Mouse (Mus musculus) liver, embryonic 11.5 days (tissue): ENCODE measurements around the gene Arl3. TPM values are rescaled to one million over a fixed set of nuclear protein-coding genes. Genes with fewer than 3 reads are reported as not detected.
"Not testable (repeated sequence)": the region's sequence is repeated elsewhere in the genome, so short reads cannot be mapped to it uniquely, and the experiment has no call there.

Experiments
- ATAC-seq: fragments of 200-750 bp; cut with Nextera tagmentation; replicated peaks from 2 replicates; pipeline ENCODE4 v1.8.0; 2017; ENCODE audit warnings: moderate number of reproducible peaks, mild to moderate bottlenecking, moderate TSS enrichment, moderate library complexity; ENCODE audit not compliant: low FRiP score
- DNase-seq: peaks from one replicate; pipeline ENCODE4 v3.0.0-alpha.2; 2017; ENCODE audit warnings: low spot score
- H3K27ac ChIP-seq: fragments of 300-500 bp; sonication (generic); 2 replicates; pipeline ENCODE4 v1.5.1; 2014; ENCODE audit warnings: mild to moderate bottlenecking, low read depth, low read length, control low read depth
- H3K27me3 ChIP-seq: fragments of 300-500 bp; sonication (generic); replicated peaks from 2 replicates; pipeline ENCODE4 v1.6.1; 2014; ENCODE audit warnings: low read length, mixed read lengths; ENCODE audit not compliant: control insufficient read depth, insufficient read depth
- H3K36me3 ChIP-seq: fragments of 300-500 bp; sonication (generic); 2 replicates; pipeline ENCODE4 v1.6.1; 2014; ENCODE audit warnings: mild to moderate bottlenecking, low read length, moderate library complexity, mixed read lengths; ENCODE audit not compliant: control insufficient read depth, insufficient read depth
- H3K4me1 ChIP-seq: fragments of 300-500 bp; sonication (generic); replicated peaks from 2 replicates; pipeline ENCODE4 v1.6.1; 2014; ENCODE audit warnings: low read length, mixed read lengths; ENCODE audit not compliant: control insufficient read depth, insufficient read depth
- H3K4me2 ChIP-seq: fragments of 300-500 bp; sonication (generic); 2 replicates; pipeline ENCODE4 v1.6.1; 2014; ENCODE audit warnings: mild to moderate bottlenecking, control low read depth, moderate library complexity
- H3K4me3 ChIP-seq: fragments of 300-500 bp; sonication (generic); 2 replicates; pipeline ENCODE4 v1.5.1; 2014; ENCODE audit warnings: low read depth, low read length, control low read depth
- H3K9ac ChIP-seq: fragments of 300-500 bp; sonication (generic); 2 replicates; pipeline ENCODE4 v1.6.1; 2014; ENCODE audit warnings: low read depth, low read length, control low read depth
- H3K9me3 ChIP-seq: fragments of 300-500 bp; sonication (generic); 2 replicates; pipeline ENCODE4 v1.6.1; 2016; ENCODE audit warnings: low read length, inconsistent platforms, mixed read lengths; ENCODE audit not compliant: control insufficient read depth
- WGBS: fragments of 180-500 bp; shearing (Covaris S2); extraction: QIAGEN DNeasy Blood & Tissue Kit; methylation state at CpG from one replicate; pipeline ENCODE4 v1.1.7; 2014; 5-methylcytosine and 5-hydroxymethylcytosine counted together
- polyA plus RNA-seq: library from polyadenylated mRNA; unstranded; fragments of >200 nt; fragmentation: Nextera tagmentation; extraction: Ambion mirVana; gene quantifications from 2 replicates; pipeline ENCODE4 v1.2.1, GENCODE M21; 2014

Gene Arl3
- polyA plus RNA-seq, 1 experiment from 2014 or later: 50.5 TPM

DNA sequence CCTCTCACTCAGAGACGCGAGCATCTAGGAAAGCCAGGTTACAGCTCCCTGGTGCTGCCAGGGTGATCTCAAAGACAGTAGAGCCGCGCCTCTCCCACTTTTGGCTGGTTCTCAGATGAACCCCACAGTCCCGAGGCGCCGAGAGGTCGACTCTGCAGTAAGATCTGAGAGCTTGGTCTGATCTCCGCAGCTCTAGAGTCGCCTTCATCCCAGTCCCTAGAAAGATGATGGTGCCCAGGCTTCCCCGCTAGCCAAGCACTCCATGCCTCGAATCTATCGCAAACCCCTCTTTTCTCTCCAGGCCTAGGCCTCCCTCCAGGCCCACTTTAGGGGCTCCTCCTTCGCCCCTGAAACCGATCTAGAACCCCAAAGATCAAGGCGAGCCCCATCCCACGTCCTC is 450 bp downstream of the Arl3 start:
- Histone ChIP-seq H3K4me3 (peak overlapping the region; percentile 82), H3K27me3 (no peaks in the 10 kb centered on the region), H3K4me2 (peak overlapping the region; percentile 96), H3K4me1 (peaks cover 21% of the 10 kb centered on the region), H3K9me3 (no peaks in the 10 kb centered on the region), H3K27ac (peak overlapping the region; percentile 50; the same call in 1 of the 2 replicates), H3K9ac (peak overlapping the region; percentile 67), H3K36me3 (no peaks in the 10 kb centered on the region)
- ATAC-seq: peak; percentile 28; the same call in 1 of the 2 replicates
- DNase-seq: peak; percentile 45
- 1% methylated on average over 17 of the region's 17 CpGs for WGBS

DNA sequence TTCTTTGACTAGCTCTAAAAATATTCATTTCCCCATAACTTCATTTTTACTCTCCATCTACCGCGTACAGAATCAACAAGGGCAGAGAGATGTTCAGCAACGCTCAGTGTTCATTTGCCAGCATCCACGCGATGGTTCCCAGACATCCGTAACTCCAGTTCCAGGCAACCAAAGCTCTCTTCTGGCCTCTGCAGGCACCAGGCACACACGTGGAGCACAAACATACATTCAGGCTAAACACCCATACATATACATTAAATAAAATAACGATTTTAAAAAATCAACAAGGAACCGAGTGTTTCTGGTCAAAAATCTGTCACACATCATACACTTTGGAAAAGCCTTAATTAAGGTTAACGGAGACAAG is 1.1 kb downstream of the Arl3 start:
- Histone ChIP-seq H3K27ac (no peak overlapping the region), H3K36me3 (no peaks in the 10 kb centered on the region), H3K4me3 (peak overlapping the region; percentile 82), H3K27me3 (no peaks in the 10 kb centered on the region), H3K4me2 (peak overlapping the region; percentile 96), H3K9ac (no peak overlapping the region), H3K9me3 (no peaks in the 10 kb centered on the region), H3K4me1 (peaks cover 21% of the 10 kb centered on the region)
- no peak for ATAC-seq
- no peak for DNase-seq
- 42% methylated on average over 10 of the region's 10 CpGs for WGBS

DNA sequence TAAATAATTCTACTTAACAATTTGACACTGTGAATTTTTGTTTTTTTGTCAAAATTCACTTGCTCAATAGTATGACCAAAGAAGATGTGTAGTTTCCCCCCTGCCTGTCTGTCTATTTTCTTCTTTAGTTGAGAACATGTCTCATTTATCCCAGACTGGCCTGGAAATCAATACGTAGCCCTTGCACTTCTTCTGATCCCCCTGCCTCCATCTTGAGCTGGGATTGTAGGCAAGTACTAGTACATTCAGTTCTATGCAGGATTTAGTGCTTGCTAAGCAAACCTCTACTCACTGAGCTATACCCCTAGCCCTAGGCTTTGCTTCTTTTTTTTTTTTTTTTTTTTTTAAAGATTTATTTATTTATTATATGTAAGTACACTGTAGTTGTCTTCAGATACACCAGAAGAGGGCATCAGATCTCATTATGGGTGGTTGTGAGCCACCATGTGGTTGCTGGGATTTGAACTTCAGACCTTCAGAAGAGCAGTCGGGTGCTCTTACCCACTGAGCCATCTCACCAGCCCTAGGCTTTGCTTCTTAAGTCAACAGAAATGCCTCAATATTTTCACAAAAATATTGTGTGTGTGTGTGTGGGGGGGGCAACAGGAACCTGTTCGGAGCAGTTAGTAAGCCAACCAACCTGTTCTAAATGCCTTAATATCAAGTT is 1.7 kb downstream of the Arl3 start:
- H3K27me3 ChIP-seq, H3K9ac ChIP-seq, H3K4me2 ChIP-seq, H3K27ac ChIP-seq, H3K9me3 ChIP-seq, ATAC-seq, H3K36me3 ChIP-seq, DNase-seq: not testable (repeated sequence)
- whole genome bisulfite sequencing: 74% methylated on average over 3 of the region's 3 CpGs
- Histone ChIP-seq H3K4me3 (0 out of 2 replicates have a peak overlapping the region, but pooled peaks have one; percentile 82), H3K4me1 (peaks cover 21% of the 10 kb centered on the region)

DNA sequence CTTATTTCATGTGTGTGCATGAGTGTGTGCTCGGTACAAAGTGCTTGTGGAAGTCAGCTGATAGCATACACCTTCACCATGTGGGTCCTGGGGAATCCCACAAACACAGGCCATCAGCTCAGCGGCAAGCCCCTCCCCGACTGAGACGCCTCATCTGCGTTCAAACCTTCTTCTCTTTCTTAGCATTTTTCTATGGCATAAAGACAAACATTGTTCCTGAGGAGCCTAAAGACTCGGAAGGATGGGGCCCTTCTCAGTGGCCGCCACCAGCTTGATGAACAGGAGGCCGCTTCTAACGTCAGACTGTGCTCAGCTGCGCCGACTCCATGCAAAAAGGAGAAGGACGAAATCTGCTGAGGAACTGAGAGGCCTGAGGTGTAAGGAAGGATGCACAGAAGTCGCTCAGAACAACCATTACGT is 8.9 kb downstream of the Arl3 start:
- no peak overlapping the region for H3K4me2 ChIP-seq
- no peak overlapping the region for H3K4me3 ChIP-seq
- no peak for ATAC-seq
- no peaks in the 10 kb centered on the region for H3K4me1 ChIP-seq
- H3K27ac ChIP-seq: no peak overlapping the region
- DNase-seq: no peak
- H3K36me3 ChIP-seq: 0 out of 2 replicates have a peak, but pooled peaks cover 2% of the 10 kb centered on the region
- WGBS: 77% methylated on average over 14 of the region's 14 CpGs
- H3K27me3 ChIP-seq: no peaks in the 10 kb centered on the region
- no peaks in the 10 kb centered on the region for H3K9me3 ChIP-seq
- H3K9ac ChIP-seq: no peak overlapping the region

DNA sequence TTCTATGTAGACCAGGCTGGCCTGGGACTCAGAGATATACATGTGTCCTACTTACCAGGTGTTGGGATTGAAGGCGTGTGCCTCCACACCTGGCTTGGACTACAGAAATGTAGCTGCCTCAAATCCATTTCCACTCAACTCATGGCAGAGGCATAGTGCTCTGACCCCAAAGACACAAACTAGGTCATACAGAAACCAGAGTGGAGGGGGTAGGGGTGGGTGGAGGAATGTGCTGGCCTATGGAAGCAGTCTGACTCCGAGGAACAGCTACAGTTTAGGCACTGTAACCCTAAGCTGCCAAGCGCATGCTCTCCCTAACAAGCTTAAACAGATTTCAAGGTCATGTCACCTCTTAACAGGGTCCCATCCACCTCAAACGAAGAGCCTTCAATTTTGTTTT is 9.4 kb downstream of the Arl3 start:
- Histone ChIP-seq H3K27ac (no peak overlapping the region), H3K9ac (no peak overlapping the region), H3K27me3 (no peaks in the 10 kb centered on the region), H3K4me1 (no peaks in the 10 kb centered on the region), H3K4me2 (no peak overlapping the region), H3K9me3 (no peaks in the 10 kb centered on the region), H3K4me3 (no peak overlapping the region), H3K36me3 (0 out of 2 replicates have a peak, but pooled peaks cover 2% of the 10 kb centered on the region)
- 78% methylated on average over 4 of the region's 4 CpGs for WGBS
- no peak for DNase-seq
- no peak for ATAC-seq

DNA sequence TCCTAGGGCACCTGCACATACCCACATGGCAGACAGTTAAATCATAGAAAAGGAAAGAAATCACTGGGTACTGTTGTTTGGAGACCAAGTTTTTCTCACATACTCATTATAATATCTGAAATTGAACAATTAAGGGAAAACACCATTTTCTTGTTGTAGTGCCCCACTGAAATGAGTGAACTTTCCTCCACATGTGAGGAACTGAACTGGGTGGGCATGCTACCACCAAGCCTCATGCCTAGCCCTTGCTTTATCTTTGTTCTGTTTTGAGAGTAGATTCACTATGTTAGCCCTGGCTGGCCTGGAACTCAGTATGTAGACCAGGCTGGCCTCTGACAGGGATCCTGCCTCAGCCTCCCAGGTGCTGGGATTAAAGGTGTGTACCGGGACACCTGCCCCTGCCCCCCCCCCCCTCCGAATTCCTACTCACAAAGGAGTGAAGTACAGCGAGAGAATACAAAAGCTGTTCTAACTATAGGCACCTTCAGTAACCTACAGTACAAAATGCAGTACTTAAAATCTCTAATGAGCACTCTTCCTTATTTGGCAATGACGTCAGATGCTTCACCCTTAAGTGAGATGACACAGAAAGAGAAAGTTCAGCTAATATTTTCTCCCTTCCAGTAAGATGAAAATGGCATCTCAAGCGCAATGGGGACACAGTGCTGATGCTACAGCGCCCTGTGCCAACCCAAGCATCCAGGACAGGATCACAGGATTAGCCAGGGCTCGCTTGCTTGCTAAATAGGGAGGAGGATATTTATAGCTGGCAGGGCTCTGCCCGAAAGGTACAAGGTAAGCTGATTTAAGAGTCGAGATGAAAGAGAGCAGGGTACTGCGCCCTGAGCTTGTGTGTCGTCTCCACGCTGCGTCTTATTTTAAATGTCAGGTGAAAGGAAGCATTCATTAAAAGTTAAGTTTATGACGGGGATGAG is 10.2 kb downstream of the Arl3 start:
- H3K4me3 ChIP-seq: no peak overlapping the region
- no peaks in the 10 kb centered on the region for H3K9me3 ChIP-seq
- no peak for DNase-seq
- ATAC-seq: no peak
- H3K27me3 ChIP-seq: no peaks in the 10 kb centered on the region
- no peak overlapping the region for H3K9ac ChIP-seq
- H3K36me3 ChIP-seq: 0 out of 2 replicates have a peak, but pooled peaks cover 2% of the 10 kb centered on the region
- H3K27ac ChIP-seq: peak overlapping the region; percentile 61
- H3K4me2 ChIP-seq: no peak overlapping the region
- WGBS: 88% methylated on average over 14 of the region's 14 CpGs
- H3K4me1 ChIP-seq: no peaks in the 10 kb centered on the region

DNA sequence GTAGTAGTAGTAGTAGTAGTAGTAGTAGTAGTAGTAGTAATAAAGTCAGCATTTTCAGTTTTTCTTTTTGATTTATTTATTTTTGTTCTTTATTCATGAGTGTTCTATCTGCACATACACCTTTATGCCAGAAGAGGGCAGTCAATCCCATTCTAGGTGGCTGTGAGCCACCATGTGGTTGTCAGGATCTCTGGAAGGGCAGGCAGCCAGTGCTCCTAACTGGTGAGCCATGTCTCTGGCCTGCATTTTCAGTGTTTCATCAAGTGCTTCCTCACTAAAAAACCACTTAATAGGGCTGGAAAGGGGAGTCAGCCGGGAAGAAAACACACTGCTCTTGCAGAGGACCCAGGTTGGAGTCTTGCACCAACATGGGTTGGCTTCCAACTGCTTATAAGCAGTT is 10.9 kb downstream of the Arl3 start:
- no peak for ATAC-seq
- Histone ChIP-seq H3K27me3 (no peaks in the 10 kb centered on the region), H3K4me3 (no peak overlapping the region), H3K36me3 (0 out of 2 replicates have a peak, but pooled peaks cover 2% of the 10 kb centered on the region), H3K4me2 (no peak overlapping the region), H3K27ac (peak overlapping the region; percentile 61), H3K9ac (no peak overlapping the region), H3K4me1 (no peaks in the 10 kb centered on the region), H3K9me3 (no peaks in the 10 kb centered on the region)
- no peak for DNase-seq
- WGBS: 30% methylated on average over 1 of the region's 1 CpGs

DNA sequence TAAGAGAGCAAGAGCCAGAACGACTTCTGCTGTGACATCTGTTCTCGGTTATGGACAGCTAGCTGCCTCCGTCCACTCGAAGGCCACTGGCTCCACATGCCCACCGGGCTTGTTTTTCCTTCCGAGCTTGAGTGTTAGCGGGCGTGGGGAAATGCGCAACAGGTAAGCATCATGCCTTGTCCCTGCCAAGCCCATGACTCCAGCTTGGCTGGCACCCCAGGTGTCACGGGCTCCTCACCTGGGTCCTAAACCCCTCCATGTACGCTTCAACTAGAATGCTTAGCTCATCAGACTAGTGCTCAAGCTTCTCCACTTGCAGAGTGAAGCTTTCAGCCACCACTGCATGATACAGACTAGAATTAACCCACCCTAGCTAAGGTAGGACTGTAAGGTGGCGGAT is 14.4 kb downstream of the Arl3 start:
- Histone ChIP-seq H3K9ac (no peak overlapping the region), H3K36me3 (no peaks in the 10 kb centered on the region)
- no peak for DNase-seq

More for the DNA sequence above, 14.4 kb downstream of the Arl3 start:
- Histone ChIP-seq H3K9me3 (no peaks in the 10 kb centered on the region), H3K27me3 (no peaks in the 10 kb centered on the region), H3K27ac (no peak overlapping the region), H3K4me2 (no peak overlapping the region), H3K4me3 (no peak overlapping the region), H3K4me1 (peaks cover 6% of the 10 kb centered on the region)
- 65% methylated on average over 12 of the region's 12 CpGs for WGBS
- ATAC-seq: no peak
